Mouse (Mus musculus): ENCODE measurements at regions not wholly inside any gene's neighbourhood (a gene's known extent, or its start where the extent isn't known, plus 50 kb on each side); places are given as distances from the start of the nearest gene placed in this dataset.

GRCm38 (mm10) chr13:18063677-18064076 lies 70.5 kb upstream of the Yae1d1 start:
- WGBS, result 87% methylated on average over 8 of the region's 8 CpGs

GRCm38 (mm10) chr13:18060265-18060664 lies 67.1 kb upstream of the Yae1d1 start:
- no peak overlapping the region for H3K4me2 ChIP-seq
- no peaks in the 10 kb centered on the region for H3K27me3 ChIP-seq
- 83% methylated on average over 2 of the region's 2 CpGs for WGBS
- no peaks in the 10 kb centered on the region for H3K4me1 ChIP-seq (replicated peaks)
- no peaks in the 10 kb centered on the region for H3K9me3 ChIP-seq
- H3K36me3 ChIP-seq, result no peaks in the 10 kb centered on the region
- ATAC-seq (ENCODE audit: low read depth), result no peak
- H3K9ac ChIP-seq, result no peak overlapping the region
- no peak overlapping the region for H3K27ac ChIP-seq (replicated peaks)
- H3K4me3 ChIP-seq, result no peak overlapping the region

More at GRCm38 (mm10) chr13:18063677-18064076, 70.5 kb upstream of the Yae1d1 start:
- H3K4me3 ChIP-seq, result no peak overlapping the region
- H3K27me3 ChIP-seq, result no peaks in the 10 kb centered on the region
- no peak overlapping the region for H3K27ac ChIP-seq (replicated peaks)
- H3K4me1 ChIP-seq (replicated peaks), result no peaks in the 10 kb centered on the region
- H3K9ac ChIP-seq, result no peak overlapping the region
- ATAC-seq (ENCODE audit: low read depth), result no peak
- H3K4me2 ChIP-seq, result no peak overlapping the region
- no peaks in the 10 kb centered on the region for H3K36me3 ChIP-seq
- no peaks in the 10 kb centered on the region for H3K9me3 ChIP-seq

- no peaks in the 10 kb centered on the region for H3K27me3 ChIP-seq
- peak; percentile 82; the same call in 1 of the 2 replicates for ATAC-seq (ENCODE audit: low read depth)
- no peak overlapping the region for H3K9ac ChIP-seq
- H3K27ac ChIP-seq (replicated peaks), result no peak overlapping the region
- WGBS, result 33% methylated on average over 8 of the region's 8 CpGs
- peaks cover 12% of the 10 kb centered on the region for H3K9me3 ChIP-seq
- no peaks in the 10 kb centered on the region for H3K4me1 ChIP-seq (replicated peaks)
- no peaks in the 10 kb centered on the region for H3K36me3 ChIP-seq
- H3K4me3 ChIP-seq, result no peak overlapping the region
- H3K4me2 ChIP-seq, result no peak overlapping the region
Observed at GRCm38 (mm10) chr13:18057231-18057912, 64.2 kb upstream of the Yae1d1 start.

GRCm38 (mm10) chr13:18056816-18057215 lies 63.7 kb upstream of the Yae1d1 start:
- Histone ChIP-seq H3K4me2 (no peak overlapping the region), H3K9ac (no peak overlapping the region), H3K36me3 (no peaks in the 10 kb centered on the region), H3K4me3 (no peak overlapping the region), H3K4me1 (replicated peaks) (no peaks in the 10 kb centered on the region), H3K27ac (replicated peaks) (no peak overlapping the region), H3K9me3 (peaks cover 13% of the 10 kb centered on the region), H3K27me3 (no peaks in the 10 kb centered on the region)
- WGBS, result 68% methylated on average over 3 of the region's 3 CpGs
- no peak for ATAC-seq (ENCODE audit: low read depth)

- Histone ChIP-seq H3K27me3 (no peaks in the 10 kb centered on the region), H3K27ac (replicated peaks) (no peak overlapping the region), H3K4me2 (no peak overlapping the region), H3K9ac (no peak overlapping the region), H3K36me3 (no peaks in the 10 kb centered on the region), H3K9me3 (no peaks in the 10 kb centered on the region), H3K4me1 (replicated peaks) (no peaks in the 10 kb centered on the region), H3K4me3 (no peak overlapping the region)
- ATAC-seq (ENCODE audit: low read depth), result no peak
- WGBS, result 89% methylated on average over 6 of the region's 6 CpGs
Observed at GRCm38 (mm10) chr13:18043154-18043553, 50.0 kb upstream of the Yae1d1 start.

Measured in neural tube, embryonic 13.5 days (tissue).